Mouse (Mus musculus) layer of hippocampus, adult 9-10 months (tissue): ENCODE measurements around the gene Mov10l1.

ENCODE experiments used
- DNase-seq: peaks from one replicate; pipeline ENCODE4 v3.0.0; 2022; ENCODE audit warnings: low spot score

The Mov10l1 gene

DNA sequence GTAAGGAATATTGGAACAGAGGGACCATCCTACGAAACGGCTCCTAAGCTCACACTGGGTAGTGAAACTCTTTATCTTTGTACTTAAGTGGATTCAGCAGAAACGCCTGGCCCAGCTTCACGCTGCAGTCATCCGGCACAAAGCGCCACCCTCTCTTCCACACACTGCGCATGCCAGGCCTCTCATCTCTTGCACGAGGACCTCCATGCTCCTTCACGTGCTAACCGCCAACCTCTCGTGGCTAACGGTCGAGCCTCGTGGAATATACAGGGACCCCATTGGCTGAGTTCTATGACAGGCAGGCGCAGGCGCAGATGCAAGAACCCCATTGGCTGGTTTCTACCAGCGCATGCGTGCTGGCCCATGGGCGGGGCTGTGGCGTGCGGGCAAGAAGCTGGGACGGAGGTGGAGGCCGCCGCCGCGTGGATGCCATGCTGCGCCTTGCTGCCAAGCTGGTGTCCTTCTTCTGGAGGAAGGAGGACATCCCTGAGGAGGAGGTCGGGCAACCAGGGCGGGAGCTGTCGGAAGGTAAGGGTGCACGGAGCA, at the start of gene Mov10l1:
Gene Mov10l1 (plus strand): TSS at position 376 of the 546 bp plus-strand sequence.
- no peak for DNase-seq

DNA sequence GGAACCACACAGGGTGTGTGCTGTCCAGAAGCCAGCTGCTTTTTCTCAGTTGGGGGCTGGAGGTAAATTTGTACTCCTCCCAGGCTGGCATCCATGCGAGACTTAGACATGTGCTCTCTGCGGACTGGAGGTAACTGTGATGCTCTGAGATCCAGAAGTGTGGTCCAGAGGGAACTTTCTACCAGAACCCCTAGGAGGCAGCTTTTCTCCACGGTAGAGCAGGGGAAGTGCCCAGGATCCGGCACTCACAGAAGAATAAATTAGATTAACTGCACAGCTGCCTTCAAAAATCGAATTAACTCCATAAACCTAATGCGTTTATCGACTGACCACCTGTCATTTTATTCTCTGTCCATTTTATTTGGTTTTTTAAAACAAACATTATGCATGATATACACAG, 48.6 kb upstream of the Mov10l1 start:
- DNase-seq: no peak

DNA sequence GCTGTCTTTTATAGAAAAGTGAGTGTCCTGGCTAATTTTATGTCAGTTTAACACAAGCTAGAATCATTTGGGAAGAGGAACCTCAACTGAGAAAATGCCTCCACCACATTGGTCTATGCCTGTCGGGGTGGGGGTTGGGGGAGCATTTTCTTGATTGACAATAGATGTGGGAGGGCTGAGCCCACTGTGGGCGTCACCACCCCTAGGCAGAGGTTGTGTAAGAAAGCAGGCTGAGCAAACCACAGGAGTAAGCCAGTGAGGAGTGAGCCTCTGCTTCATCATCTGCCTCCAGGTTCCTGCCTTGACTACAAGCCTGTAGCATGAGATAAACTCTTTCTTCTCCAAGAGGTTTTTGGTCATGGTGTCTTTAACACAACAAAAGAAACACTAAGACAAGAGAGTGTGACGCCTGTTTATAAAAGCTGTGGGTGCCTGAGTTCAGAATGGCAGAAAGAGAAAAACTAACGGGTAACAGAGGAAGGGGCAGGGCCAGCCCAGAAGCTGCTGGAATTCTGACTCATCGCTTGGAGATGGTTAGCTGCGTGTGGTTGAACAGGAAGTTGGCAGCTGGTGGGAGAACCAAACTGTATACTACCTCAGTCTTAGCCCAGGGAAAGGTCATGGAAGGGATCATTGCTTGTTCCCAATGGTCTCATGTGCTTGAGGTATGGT, 46.0 kb upstream of the Mov10l1 start:
- DNase-seq: no peak

DNA sequence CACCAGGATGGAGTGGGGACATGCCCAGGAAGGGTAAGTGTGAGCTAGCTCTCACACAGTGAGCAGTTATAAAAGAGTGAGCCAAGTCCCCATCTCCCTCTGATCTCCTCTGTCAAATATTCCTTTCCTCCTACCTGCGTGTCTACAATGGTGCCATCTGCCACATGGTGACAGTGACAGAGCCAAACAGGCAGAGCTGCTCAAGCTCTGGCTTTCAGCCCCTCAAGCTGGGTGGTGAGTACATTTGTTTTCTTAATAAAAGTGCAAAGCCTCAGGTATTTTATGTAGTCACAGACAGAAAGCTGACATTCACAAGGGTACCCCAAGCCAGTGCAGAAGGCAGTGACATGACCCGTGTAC, 45.4 kb upstream of the Mov10l1 start:
- no peak for DNase-seq

DNA sequence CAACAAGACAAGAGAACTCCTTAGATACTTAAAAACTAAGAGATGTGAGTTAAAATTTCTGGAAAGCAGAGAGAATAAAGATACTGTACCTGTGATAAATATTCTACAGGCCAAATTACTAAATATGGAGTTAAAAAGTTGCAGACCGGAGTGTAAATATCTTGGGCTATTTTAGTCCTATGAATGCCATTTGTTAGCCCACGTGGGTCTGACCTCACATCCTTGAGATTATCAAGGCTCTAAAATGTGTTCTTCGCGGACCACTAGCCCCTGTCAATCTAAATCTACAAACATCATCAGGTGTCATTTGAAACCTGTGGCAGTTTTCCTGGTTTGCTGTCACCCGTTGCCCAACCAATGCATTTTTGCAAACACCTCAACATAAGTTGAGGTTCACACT, 39.9 kb upstream of the Mov10l1 start:
- no peak for DNase-seq

DNA sequence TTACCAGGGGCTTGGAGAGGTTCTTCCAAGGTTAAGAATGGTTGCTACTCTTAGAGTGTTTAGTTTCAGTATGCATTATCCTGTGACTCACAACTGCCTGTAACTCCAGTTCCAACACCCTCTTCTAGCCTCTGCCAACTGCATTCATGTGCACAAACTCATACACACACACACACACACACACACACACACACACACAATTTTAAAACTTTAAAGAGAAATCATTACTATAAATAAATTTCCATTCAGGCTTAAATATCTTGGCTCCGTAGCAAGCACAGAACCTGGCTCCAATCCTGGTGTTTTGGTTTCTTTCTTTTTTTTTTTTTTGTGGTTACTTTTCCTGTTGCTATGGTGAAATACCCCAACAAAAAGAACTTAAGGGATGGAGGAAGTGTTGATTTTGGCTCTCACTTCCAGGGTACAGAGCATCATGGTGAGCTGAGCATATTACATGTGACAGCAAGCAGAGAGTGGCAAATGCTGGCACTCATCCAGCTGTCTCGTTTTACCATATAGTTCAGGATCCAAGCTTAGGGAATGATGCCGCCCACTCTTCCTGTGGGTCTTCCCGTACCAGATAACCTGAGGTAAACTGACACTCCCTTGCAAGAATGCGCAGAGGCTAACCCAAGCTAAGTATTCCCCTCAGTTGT, 38.7 kb upstream of the Mov10l1 start:
- DNase-seq: no peak

DNA sequence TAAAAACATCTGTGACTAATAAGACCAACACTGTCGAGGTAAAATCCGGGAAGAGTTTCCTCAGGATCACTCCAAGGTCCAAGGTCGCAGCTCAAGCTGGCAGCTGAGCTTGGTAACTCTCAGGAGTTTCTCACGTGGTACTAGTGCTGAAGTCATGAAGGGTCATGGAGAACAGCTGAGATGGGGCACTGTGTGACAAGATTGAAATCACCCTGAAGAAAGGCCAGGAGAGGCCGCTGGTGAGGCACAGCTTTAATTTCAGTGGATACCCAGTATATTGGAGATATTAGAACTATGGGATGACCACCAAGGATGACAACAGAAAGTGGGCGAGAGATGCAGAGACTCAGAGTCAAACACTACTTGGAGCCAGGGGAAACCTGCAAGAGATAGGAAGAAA, 35.9 kb upstream of the Mov10l1 start:
- no peak for DNase-seq

DNA sequence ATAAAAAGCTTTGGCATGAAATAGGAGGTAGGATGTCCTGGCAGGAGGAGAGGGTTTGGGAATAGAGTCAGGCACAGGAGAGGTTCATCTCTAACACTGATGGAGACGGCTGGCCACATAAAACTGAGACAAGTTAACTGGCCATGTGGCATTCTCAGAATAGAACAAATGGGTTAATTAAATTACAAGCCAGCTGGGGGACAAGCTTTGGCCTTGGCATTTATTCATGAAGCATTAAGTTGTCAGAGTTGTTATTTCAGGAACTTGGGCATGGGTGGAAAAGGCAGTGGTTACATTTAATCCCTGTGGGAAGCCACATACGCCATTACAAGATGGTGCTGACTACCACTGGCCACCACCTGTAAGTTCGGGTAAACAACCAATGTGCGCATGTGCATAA, 31.5 kb upstream of the Mov10l1 start:
- DNase-seq: no peak

DNA sequence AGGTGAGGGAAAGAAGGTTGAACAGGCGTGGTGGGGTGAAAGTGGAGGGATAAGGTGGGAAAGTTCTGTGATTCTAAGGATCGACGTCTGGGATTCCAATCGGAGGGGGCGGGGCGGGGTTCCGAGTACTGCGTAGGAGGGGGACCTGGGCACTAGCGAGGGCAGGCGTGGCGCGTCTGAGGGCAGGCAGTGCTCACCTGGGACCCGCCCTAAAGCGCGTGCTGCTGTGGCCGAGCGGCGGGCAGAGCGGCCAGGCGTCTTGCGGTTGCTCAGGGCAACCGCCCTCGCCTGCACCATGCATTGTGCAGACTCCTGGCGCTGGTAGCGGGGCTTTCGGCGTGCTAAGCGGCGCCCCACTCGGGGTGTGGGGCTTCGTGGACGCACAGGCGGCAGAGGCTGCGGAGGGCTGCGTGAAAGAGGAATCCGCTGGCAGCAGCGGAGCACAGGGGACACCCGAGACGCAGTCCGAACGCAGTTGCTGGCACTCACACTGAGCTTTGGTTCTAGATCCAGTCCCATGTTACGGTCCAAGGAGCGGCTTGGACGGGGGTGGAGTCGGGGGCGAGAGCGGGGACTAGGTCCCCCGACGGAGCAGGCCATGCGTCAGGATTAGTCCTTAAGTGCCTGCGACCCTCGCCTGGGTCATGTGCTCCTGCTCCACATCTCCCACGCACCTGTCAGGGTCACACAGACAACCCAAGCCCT, 28.2 kb upstream of the Mov10l1 start, which contains the start of gene Ttll8:
Gene Ttll8 (minus strand): TSS at position 51 of the 705 bp plus-strand sequence.
- no peak for DNase-seq

DNA sequence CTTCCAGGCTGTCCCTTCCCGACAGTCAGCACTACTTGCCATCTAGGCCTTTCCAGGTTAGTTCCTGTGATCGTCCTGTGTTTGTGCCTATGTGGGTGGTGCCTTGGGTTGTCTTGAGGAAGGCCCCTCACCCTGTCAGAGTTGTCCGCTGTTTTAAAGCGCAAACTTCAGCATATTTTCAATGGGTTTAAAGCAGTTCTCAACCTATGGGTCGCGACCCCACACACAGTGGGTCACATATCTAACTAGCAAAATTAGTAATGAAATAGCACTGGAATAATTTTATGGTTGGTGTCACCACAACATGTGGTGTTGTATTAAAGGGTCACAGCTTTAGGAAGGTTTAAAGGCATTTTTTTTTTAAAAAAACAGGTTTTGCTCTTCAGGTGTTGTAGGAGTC, 27.4 kb upstream of the Mov10l1 start:
- no peak for DNase-seq

DNA sequence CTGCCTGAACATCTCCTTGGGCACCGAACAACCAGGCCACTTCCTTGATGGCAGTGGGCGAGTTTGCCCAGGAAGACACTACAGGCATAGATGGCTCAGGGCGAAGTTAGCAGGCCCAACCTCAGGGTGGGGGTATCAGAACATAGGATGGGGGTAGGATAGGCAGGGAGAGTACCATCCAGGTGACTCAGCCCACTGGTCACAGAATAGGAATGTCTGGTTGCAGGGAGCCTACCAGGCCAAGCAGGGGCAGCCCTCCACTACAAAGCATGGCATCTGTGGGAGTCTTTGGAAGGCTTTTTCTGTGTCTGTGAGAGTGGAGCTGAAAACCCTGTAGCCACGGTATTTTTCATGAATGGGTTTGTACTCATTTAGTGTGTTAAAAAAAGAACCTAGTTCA, 25.2 kb upstream of the Mov10l1 start:
- no peak for DNase-seq

DNA sequence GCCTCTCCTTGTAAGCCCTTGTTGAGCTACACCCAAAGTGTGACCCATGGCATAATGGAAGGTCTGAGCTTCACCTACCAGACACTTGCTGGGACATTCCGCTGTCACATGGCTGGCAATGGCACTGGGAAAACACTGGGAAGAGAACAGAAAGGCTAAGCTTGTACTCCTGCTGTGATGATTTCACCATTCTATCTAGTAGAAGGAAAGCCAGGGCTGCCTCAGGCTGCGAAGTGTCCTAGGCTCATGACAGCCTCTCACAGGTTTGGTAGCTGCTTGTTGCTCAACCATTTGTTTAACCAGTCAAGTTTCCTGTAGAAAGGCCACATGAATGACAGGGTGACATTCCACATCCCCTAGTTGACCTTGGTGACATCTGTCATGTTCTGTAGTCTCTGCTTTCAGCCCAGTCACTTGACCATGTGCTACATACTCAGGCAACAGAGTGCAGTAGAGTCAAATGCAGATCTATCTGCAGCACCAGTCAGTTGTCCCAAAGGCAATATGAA, 18.6 kb upstream of the Mov10l1 start:
- no peak for DNase-seq

DNA sequence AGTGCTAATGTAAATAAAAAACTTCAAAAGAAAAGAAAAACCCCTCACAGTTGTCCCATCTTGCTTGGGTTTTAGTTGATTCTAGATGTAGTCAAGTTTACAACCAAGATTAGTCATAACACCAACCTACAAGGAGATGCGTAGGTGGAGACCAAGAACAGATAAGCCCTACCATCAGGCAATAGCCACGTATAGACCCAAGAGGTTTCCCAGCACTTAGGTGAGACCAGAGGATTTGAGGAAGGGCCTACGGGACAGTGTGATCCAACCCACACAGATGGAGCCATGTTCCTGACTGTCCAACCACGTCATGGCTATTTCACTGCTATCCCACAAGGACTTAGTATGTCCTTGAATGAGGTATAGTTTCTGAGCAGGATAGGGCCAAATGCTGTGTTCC, 10.4 kb upstream of the Mov10l1 start:
- DNase-seq: no peak

DNA sequence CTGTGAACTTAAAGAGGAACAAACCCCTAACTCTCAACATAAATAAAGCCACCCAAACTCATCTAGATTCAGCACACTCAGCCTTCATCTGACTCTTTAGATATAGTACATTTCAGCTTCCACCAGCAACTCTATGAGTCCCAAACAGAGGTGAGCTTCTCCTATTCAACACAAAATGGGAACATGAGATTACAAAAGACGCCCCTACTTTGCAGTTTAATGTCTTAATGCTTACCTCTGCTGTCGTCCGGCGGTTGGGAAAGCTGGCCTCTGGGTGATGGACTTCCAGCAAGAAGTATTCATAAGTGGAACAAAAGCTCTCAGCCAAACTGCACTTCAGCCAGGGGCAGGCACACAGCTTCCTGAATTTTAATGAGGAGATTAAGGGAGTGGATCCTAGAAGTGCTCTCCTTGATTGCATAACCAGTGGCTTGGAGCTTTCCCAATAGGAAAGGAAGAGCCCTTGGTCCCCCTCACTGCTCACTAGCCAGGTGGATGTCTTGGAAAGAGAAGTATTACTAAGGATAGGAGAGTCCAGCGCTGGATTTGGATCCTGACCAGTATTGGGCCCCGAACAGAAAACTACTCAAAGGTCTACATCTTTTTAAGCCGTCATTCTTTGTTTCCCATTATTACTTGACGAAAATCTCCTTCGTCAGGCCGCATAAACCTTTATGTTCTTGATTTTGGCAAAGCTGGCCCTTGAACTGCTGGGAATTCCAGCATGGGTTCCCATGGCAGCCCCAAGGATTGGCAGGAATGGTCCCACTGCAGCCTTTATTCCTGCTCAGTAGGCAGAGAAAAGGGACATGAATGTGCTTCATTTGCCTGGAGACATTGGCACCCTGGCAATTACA, 4.2 kb upstream of the Mov10l1 start, which contains the start of gene Mlc1:
Gene Mlc1 (minus strand): TSS at position 727 of the 857 bp plus-strand sequence.
- DNase-seq: no peak

DNA sequence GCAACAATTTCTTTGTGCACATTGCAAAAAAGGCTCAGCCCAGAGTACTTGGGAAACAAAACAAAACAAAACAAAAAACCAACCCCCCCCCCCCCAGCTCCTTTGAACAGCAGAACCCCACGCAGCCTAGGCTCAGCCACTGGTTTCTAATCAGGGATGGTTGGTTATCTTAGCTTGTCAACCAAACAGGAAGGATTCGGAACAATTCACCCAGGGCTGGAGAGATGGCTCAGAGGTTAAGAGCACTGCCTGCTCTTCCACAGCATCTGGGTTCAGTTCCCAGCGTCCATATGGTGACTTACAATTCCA, 3.6 kb upstream of the Mov10l1 start:
- DNase-seq: no peak

DNA sequence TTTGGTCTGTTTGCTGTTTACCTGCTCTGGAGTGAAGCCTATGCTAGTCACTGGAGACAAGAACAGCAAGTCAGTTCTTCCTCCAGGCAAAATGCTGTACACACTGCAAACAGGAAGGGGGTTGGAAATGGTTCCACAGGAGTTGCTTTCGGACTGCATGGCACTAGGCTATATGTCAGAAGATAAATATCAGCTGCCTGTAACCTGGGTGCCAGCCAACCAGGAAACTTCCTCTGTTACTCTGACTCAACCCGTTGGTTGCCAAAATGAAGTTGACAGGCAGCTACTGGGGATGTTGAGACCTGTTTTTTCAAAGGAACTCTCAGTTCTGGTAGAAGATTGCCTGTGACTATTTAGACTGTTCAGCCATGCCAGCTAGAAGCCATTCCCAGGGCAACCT, 6.5 kb downstream of the Mov10l1 start:
- DNase-seq: no peak

DNA sequence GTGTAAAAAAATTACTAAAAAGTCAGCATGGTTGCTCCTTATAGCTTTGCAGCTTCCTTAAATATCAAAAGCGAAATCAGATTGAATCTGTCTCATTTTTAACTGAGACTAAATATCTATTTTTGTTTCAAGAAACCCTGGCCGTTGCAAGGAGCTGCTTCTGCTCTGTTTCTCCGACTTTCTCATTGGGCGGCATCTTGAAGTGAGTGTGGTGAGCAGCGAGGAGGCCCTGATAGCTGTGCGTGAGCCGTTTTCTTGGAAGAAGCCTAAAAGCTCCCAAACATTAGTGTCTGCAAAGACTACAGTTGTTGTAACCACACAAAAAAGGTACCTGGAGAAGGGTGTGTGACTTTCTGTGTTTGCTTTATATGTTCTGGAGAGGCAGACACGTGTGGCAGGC, 15.9 kb downstream of the Mov10l1 start:
- DNase-seq: no peak

DNA sequence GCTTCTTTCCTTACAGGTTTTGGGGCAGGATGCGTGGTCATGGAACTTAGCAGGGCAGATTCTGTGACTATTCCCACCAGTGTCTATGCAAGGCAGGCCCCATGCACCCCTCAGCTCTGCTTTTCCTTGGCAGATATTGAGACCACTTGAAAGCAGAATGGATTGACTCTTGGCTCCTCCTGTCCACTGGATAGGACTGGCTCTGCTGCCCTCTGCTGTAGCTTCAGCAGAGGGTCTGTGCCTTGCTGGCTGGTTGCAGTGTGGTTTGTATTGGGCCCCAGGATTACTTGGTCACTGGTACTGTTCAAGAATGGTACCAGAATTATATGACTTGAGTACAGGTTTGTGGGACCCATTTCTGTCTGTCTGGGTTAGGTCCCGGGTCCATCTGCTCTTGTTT, 16.4 kb downstream of the Mov10l1 start:
- no peak for DNase-seq

DNA sequence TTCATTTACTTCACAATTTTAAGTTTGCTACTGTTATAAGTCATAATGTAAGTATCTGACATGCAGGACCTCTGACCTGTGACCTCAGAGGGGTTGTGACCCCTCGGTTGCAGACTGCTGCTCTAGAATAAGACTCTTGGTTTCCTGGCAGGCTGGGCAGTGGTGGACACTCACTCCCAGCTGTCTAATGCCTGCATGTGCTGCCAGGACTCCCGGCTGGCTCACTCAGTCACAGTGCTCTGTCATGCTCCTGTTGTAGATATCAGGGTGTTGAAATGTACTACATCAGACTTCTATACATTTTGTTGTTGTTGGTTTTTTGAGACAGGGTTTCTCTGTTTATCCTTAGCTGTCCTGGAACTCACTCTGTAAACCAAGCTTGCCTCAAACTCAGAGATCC, 17.7 kb downstream of the Mov10l1 start:
- no peak for DNase-seq

DNA sequence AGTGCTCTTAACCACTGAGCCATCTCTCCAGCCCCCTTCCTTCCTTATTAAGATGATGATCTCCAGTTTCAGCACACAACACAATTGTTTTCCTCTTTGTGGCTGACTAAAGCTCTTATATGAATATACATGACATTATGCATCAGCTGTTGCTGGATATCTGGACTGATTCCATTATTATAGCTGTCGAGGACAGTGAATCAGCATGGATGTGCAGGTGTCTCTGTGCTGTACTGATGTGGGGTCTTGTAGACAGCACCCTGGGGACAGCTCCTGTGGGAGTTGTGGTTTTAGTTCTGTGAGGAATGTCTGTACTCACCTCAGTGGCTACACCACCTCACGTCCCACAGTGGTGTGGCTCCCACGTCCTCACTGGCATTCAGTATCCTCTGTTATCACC, 18.5 kb downstream of the Mov10l1 start:
- no peak for DNase-seq

DNA sequence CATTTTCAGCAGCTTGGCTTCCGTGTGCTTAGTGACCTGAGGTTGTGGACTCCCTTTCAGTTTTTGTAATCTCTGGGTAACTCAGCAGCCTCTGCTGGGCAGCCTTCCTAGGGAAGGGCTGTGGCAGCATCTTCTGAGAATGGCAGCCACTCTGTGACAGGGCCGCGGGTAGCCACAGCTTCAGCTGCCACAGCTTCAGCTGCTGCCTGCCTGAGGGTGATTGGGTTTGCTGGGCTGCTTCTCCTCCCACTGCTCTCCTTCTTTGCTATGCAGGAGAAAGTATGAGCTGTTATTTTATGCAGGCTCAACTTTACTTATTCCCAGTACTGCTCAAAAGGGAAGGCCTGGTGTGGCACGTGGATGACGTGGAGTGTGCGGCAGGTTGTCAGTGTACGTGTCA, 24.3 kb downstream of the Mov10l1 start:
- no peak for DNase-seq

DNA sequence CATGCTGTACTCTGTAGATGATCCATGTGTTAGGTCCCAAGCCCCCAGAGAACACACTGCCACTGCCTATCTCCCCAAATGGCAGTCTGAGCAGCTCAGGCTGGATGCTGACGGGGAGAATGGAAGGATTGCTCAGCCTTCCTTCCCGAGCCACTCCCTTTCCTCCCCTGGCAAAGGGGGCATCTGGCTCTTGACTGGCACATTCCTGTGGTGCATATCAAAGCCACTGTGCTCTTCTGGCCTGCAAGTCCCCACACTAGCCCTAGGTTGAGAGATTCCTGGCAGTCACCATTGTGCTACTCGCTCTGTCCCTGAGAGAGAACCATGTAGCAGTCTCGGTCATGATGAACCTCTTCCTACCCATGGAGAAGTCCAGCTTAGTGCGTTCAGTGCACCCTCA, 25.1 kb downstream of the Mov10l1 start:
- no peak for DNase-seq
